26 mouse cellular contexts compared by ENCODE assay signal in the genomic region with DNA sequence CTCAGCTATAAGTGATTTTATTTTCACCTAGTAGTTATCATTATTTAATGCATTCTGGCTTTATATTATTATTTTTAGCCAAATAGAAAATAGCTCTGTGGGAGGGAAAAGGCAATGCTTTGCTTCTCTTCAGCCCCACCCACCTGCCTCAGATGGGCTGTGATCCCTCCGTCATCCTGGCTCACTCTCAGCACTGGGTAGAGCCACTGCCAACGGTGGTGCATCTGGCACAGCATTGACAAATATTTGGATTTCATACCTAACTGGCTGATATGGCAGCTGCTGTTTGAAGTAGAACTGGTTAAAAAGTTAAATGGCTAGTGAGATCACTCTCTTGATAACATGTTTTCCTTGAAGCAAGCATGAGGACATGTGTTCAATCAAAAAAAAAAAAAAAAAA. TPM values are rescaled to one million over a fixed set of nuclear protein-coding genes. Genes with fewer than 3 reads are reported as not detected.
DNase-seq lines count a peak whose midpoint lies in the region; ATAC-seq and TF ChIP-seq lines count a peak whose summit lies in the region.
"Had no signal": no experiment of that assay in that cellular context is flagged by ENCODE, and none has a peak within 500 bp of the region (broad histone marks: within the 10 kb centered on the region; RNA-seq: fewer than 3 reads in every experiment).

No protein-coding gene starts in this region.

- 29% methylated on average over 2 of the region's 2 CpGs for WGBS in hindbrain, postnatal 0 days
- 59% methylated on average over 2 of the region's 2 CpGs for WGBS in hindbrain, embryonic 12.5 days
- 59% methylated on average over 2 of the region's 2 CpGs for WGBS in intestine, embryonic 15.5 days

- TF ChIP-seq CTCF in hindbrain, postnatal 0 days (IDR thresholded peaks at IDR 0.05; ENCODE audit: low read depth): no peak
- no peak for TF ChIP-seq CTCF in brain, embryonic 14.5 days (IDR thresholded peaks at IDR 0.05; ENCODE audit: borderline replicate concordance, extremely low read depth, insufficient read depth, insufficient read length)

- no peak overlapping the region for H3K27ac ChIP-seq in hindbrain, postnatal 0 days
- no peak overlapping the region for H3K27ac ChIP-seq in hindbrain, embryonic 12.5 days
- H3K27ac ChIP-seq in intestine, embryonic 15.5 days: no peak overlapping the region
- H3K27ac ChIP-seq: embryonic facial prominence, embryonic 13.5 days; heart, adult 2 months; heart, embryonic 13.5 days; liver, embryonic 12.5 days; neural tube, embryonic 12.5 days had no signal

- H3K36me3 ChIP-seq in hindbrain, postnatal 0 days (ENCODE audit: insufficient read depth, low read length): no peaks in the 10 kb centered on the region
- H3K36me3 ChIP-seq in hindbrain, embryonic 12.5 days: no peaks in the 10 kb centered on the region
- no peaks in the 10 kb centered on the region for H3K36me3 ChIP-seq in intestine, embryonic 15.5 days
- H3K36me3 ChIP-seq: embryonic facial prominence, embryonic 13.5 days; heart, embryonic 13.5 days; liver, embryonic 12.5 days; neural tube, embryonic 12.5 days had no signal

- peak; percentile 16 to 24 for DNase-seq in cerebellum, postnatal 14 days
- DNase-seq in cerebellum, adult 8-10 months: no peak
- peak; percentile 16 for DNase-seq in hindbrain, postnatal 0 days (ENCODE audit: low spot score)
- DNase-seq in brain, embryonic 14.5 days (ENCODE audit: low read depth): peak; percentile 69
- DNase-seq in layer of hippocampus, adult 9-11 months: peak; percentile 47
- no peak for DNase-seq in embryo, embryonic 10 days (ENCODE audit: low spot score)
- DNase-seq: adrenal gland, postnatal 14 days; cerebellum, adult 11 months; cerebellum, postnatal 25 days; embryo, embryonic 11 days; gastrocnemius, postnatal 25 days; heart, adult 2 months; kidney, postnatal 36 days; lung, adult 18-20 months; lung, postnatal 14 days; midbrain, embryonic 14.5 days; thymus, postnatal 25 days had no signal

- H3K27me3 ChIP-seq in hindbrain, postnatal 0 days (ENCODE audit: insufficient read depth, low read length): no peaks in the 10 kb centered on the region
- no peaks in the 10 kb centered on the region for H3K27me3 ChIP-seq in hindbrain, embryonic 12.5 days
- no peaks in the 10 kb centered on the region for H3K27me3 ChIP-seq in intestine, embryonic 15.5 days (replicated peaks)
- H3K27me3 ChIP-seq: embryonic facial prominence, embryonic 13.5 days; neural tube, embryonic 12.5 days had no signal

- no peaks in the 10 kb centered on the region for H3K9me3 ChIP-seq in hindbrain, postnatal 0 days (ENCODE audit: low read length)
- H3K9me3 ChIP-seq in hindbrain, embryonic 12.5 days (replicated peaks): no peaks in the 10 kb centered on the region
- no peaks in the 10 kb centered on the region for H3K9me3 ChIP-seq in intestine, embryonic 15.5 days
- H3K9me3 ChIP-seq: embryonic facial prominence, embryonic 13.5 days; heart, embryonic 13.5 days; liver, embryonic 12.5 days; neural tube, embryonic 12.5 days had no signal

- H3K4me1 ChIP-seq in hindbrain, postnatal 0 days (ENCODE audit: insufficient read depth, low read length): peaks cover 9% of the 10 kb centered on the region
- peaks cover 24% of the 10 kb centered on the region for H3K4me1 ChIP-seq in hindbrain, embryonic 12.5 days
- H3K4me1 ChIP-seq in intestine, embryonic 15.5 days (replicated peaks): peaks cover 8% of the 10 kb centered on the region; the same call in 1 of the 2 replicates

- ATAC-seq in hindbrain, postnatal 0 days: no peak
- ATAC-seq in hindbrain, embryonic 12.5 days (ENCODE audit: low FRiP score): no peak
- no peak for ATAC-seq in intestine, embryonic 15.5 days
- ATAC-seq: intestine, embryonic 16.5 days; liver, embryonic 12.5 days had no signal

- no peak for TF ChIP-seq POLR2A in brain, embryonic 14.5 days (IDR thresholded peaks at IDR 0.05; ENCODE audit: borderline replicate concordance, extremely low read depth, insufficient read depth, insufficient read length, poor library complexity, severe bottlenecking)

- no peak overlapping the region for H3K4me3 ChIP-seq in hindbrain, postnatal 0 days (ENCODE audit: low read length)
- H3K4me3 ChIP-seq in hindbrain, embryonic 12.5 days: no peak overlapping the region
- no peak overlapping the region for H3K4me3 ChIP-seq in intestine, embryonic 15.5 days (replicated peaks)
- H3K4me3 ChIP-seq: embryonic facial prominence, embryonic 13.5 days; erythroblast, embryonic 14.5 days; heart, adult 2 months; heart, embryonic 13.5 days; liver, embryonic 12.5 days; neural tube, embryonic 12.5 days had no signal

- no peak overlapping the region for H3K9ac ChIP-seq in hindbrain, postnatal 0 days (replicated peaks; ENCODE audit: low read length)
- H3K9ac ChIP-seq in hindbrain, embryonic 12.5 days: no peak overlapping the region
- H3K9ac ChIP-seq in intestine, embryonic 15.5 days: no peak overlapping the region
- H3K9ac ChIP-seq: embryonic facial prominence, embryonic 13.5 days; heart, embryonic 13.5 days; hindbrain, embryonic 14.5 days; liver, embryonic 12.5 days; neural tube, embryonic 12.5 days had no signal

- no peak overlapping the region for H3K4me2 ChIP-seq in hindbrain, postnatal 0 days (ENCODE audit: low read depth, low read length)
- H3K4me2 ChIP-seq in hindbrain, embryonic 12.5 days (replicated peaks): no peak overlapping the region
- no peak overlapping the region for H3K4me2 ChIP-seq in intestine, embryonic 15.5 days (replicated peaks)
- H3K4me2 ChIP-seq: embryonic facial prominence, embryonic 13.5 days; heart, embryonic 13.5 days; hindbrain, embryonic 14.5 days; liver, embryonic 12.5 days; neural tube, embryonic 12.5 days had no signal

RNA-seq across cellular contexts. Expression of a gene that starts 53.6 kb away (rescaled TPM):
- total RNA-seq in hindbrain, postnatal 0 days (2014; rRNA removed): 53.8 and 64.0 TPM in 2 replicates
- polyA plus RNA-seq in hindbrain, postnatal 0 days (2015; fragmentation: Nextera tagmentation; extraction: Ambion mirVana): 130 and 139 TPM in 2 replicates
- polyA plus RNA-seq in hindbrain, embryonic 12.5 days (2016; fragmentation: Nextera tagmentation; extraction: Ambion mirVana): 184 and 188 TPM in 2 replicates
- polyA plus RNA-seq in brain, embryonic 14.5 days (2012; rRNA removed): 47.7 and 55.3 TPM in 2 replicates
- polyA plus RNA-seq in intestine, embryonic 15.5 days (2015; fragmentation: Nextera tagmentation; extraction: Ambion mirVana): 169 and 200 TPM in 2 replicates

Comparison
In these comparisons a context has a peak if more than half of its experiments do, and no peak if none do; other contexts are left out.
1. DNase-seq: peak in cerebellum, postnatal 14 days (2 of 2), hindbrain, postnatal 0 days (single experiment), brain, embryonic 14.5 days (single experiment) and layer of hippocampus, adult 9-11 months (single experiment); none in cerebellum, adult 8-10 months (single experiment) and embryo, embryonic 10 days (single experiment).